ENCODE assay signal across 11 mouse cellular contexts in the genomic region with DNA sequence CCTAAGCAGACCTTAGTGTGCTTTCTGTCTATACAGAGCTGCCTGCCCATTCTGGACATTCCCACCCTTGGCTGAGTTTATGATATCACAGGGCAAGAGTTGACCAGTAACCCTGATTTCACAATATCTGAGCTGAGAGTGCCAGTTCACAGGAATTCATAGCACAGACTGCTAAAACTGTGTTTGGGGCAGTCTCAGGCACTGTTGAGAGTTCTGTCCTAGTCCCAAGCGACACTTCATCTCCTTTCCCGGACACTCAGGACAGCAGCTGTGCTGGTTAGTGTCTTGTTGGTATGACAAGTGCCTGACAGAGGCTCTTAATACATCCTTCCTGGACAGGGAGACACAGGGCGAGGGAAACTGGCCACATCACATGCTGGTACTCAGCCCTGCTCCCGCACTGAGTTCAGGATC. TPM values are rescaled to one million over a fixed set of nuclear protein-coding genes. Genes with fewer than 3 reads are reported as not detected.
DNase-seq lines count a peak whose midpoint lies in the region; ATAC-seq and TF ChIP-seq lines count a peak whose summit lies in the region.
"Had no signal": no experiment of that assay in that cellular context is flagged by ENCODE, and none has a peak within 500 bp of the region (broad histone marks: within the 10 kb centered on the region; RNA-seq: fewer than 3 reads in every experiment).

No protein-coding gene starts in this region.

- H3K27ac ChIP-seq in heart, embryonic 10.5 days = peak overlapping the region; percentile 60
- H3K27ac ChIP-seq in stomach, embryonic 16.5 days (ENCODE audit: low read length) = no peak overlapping the region
- no peak overlapping the region for H3K27ac ChIP-seq in stomach, postnatal 0 days (replicated peaks)
- H3K27ac ChIP-seq: hindbrain, embryonic 10.5 days; macrophage had no signal

- H3K36me3 ChIP-seq in heart, embryonic 10.5 days = no peaks in the 10 kb centered on the region
- no peaks in the 10 kb centered on the region for H3K36me3 ChIP-seq in stomach, embryonic 16.5 days (ENCODE audit: control insufficient read depth, insufficient read depth, low read length)
- H3K36me3 ChIP-seq in stomach, postnatal 0 days (ENCODE audit: control insufficient read depth, insufficient read depth, low read length) = no peaks in the 10 kb centered on the region
- H3K36me3 ChIP-seq: hindbrain, embryonic 10.5 days had no signal

- 0 out of 2 replicates have a peak overlapping the region, but pooled peaks have one; percentile 3 for H3K9ac ChIP-seq in stomach, embryonic 16.5 days (ENCODE audit: low read length)
- H3K9ac ChIP-seq in stomach, postnatal 0 days (ENCODE audit: low read length) = no peak overlapping the region

- no peak overlapping the region for H3K4me3 ChIP-seq in heart, embryonic 10.5 days
- H3K4me3 ChIP-seq in stomach, embryonic 16.5 days (replicated peaks; ENCODE audit: low read length) = no peak overlapping the region
- no peak overlapping the region for H3K4me3 ChIP-seq in stomach, postnatal 0 days (ENCODE audit: low read depth, low read length)
- H3K4me3 ChIP-seq: hindbrain, embryonic 10.5 days had no signal

- peak; percentile 84 for DNase-seq in heart, embryonic 10.5 days (ENCODE audit: low spot score)
- DNase-seq in heart, adult 9 months (ENCODE audit: low spot score in 2 of 2) = no peak
- DNase-seq in stomach, postnatal 0 days (ENCODE audit: low spot score) = no peak
- DNase-seq in kidney, postnatal 25 days = peak; percentile 46 to 77
- no peak for DNase-seq in thymus, postnatal 36 days
- no peak for DNase-seq in spleen, postnatal 36 days (ENCODE audit: low spot score in 2 of 2)
- DNase-seq: thymus, adult 2 months had no signal

- H3K4me2 ChIP-seq in stomach, embryonic 16.5 days (ENCODE audit: low read depth, low read length) = no peak overlapping the region
- H3K4me2 ChIP-seq in stomach, postnatal 0 days (replicated peaks; ENCODE audit: low read depth) = no peak overlapping the region

- no peak for TF ChIP-seq EP300 in stomach, postnatal 0 days (optimal IDR thresholded peaks at IDR 0.05)

- WGBS in heart, embryonic 10.5 days = 26% methylated on average over 4 of the region's 4 CpGs
- WGBS in stomach, embryonic 16.5 days = 63% methylated on average over 4 of the region's 4 CpGs
- 60% methylated on average over 4 of the region's 4 CpGs for WGBS in stomach, postnatal 0 days

- ATAC-seq in stomach, embryonic 16.5 days (ENCODE audit: insufficient read depth, low FRiP score) = no peak
- no peak for ATAC-seq in stomach, postnatal 0 days (ENCODE audit: low FRiP score, low TSS enrichment)
- ATAC-seq in megakaryocyte progenitor cell, adult 5-6 weeks (replicated peaks; ENCODE audit: poor library complexity) = no peak

- peaks cover 92% of the 10 kb centered on the region for H3K4me1 ChIP-seq in heart, embryonic 10.5 days
- peaks cover 48% of the 10 kb centered on the region for H3K4me1 ChIP-seq in stomach, embryonic 16.5 days (ENCODE audit: control insufficient read depth, insufficient read depth, low read length)
- H3K4me1 ChIP-seq in stomach, postnatal 0 days (replicated peaks; ENCODE audit: control insufficient read depth, insufficient read depth) = peaks cover 18% of the 10 kb centered on the region

- H3K9me3 ChIP-seq in heart, embryonic 10.5 days = no peaks in the 10 kb centered on the region
- no peaks in the 10 kb centered on the region for H3K9me3 ChIP-seq in stomach, embryonic 16.5 days (replicated peaks; ENCODE audit: control insufficient read depth, low read length)
- H3K9me3 ChIP-seq in stomach, postnatal 0 days (ENCODE audit: control insufficient read depth, low read length) = no peaks in the 10 kb centered on the region
- H3K9me3 ChIP-seq: hindbrain, embryonic 10.5 days had no signal

- no peaks in the 10 kb centered on the region for H3K27me3 ChIP-seq in heart, embryonic 10.5 days (ENCODE audit: insufficient read depth, poor library complexity, severe bottlenecking)
- no peaks in the 10 kb centered on the region for H3K27me3 ChIP-seq in stomach, embryonic 16.5 days (ENCODE audit: control insufficient read depth, insufficient read depth, low read length)
- H3K27me3 ChIP-seq in stomach, postnatal 0 days (ENCODE audit: control insufficient read depth, insufficient read depth, low read length) = no peaks in the 10 kb centered on the region

- no peak for TF ChIP-seq CTCF in stomach, postnatal 0 days (IDR thresholded peaks at IDR 0.05; ENCODE audit: low read depth)

RNA-seq across cellular contexts. Expression of gene Sipa1l1, which starts 23.5 kb away (rescaled TPM):
- polyA plus RNA-seq in heart, embryonic 10.5 days (2016; fragmentation: Nextera tagmentation; extraction: Ambion mirVana) = 35.2 and 37.0 TPM in 2 replicates
- 28.9 and 32.8 TPM in 2 replicates for polyA plus RNA-seq in stomach, embryonic 16.5 days (2015; fragmentation: Nextera tagmentation; extraction: Ambion mirVana)
- 9.2 and 9.7 TPM in 2 replicates for polyA plus RNA-seq in stomach, postnatal 0 days (2015; fragmentation: Nextera tagmentation; extraction: Ambion mirVana)
- 20.8 and 29.9 TPM in 2 replicates for total RNA-seq in megakaryocyte progenitor cell, adult 5-6 weeks (2015)
- total RNA-seq in megakaryocyte progenitor cell, adult 5-6 weeks (2017) = 26.9 and 28.3 TPM in 2 replicates

Comparison
In these comparisons a context has a peak if more than half of its experiments do, and no peak if none do; other contexts are left out.
1. DNase-seq: peak in heart, embryonic 10.5 days (single experiment) and kidney, postnatal 25 days (2 of 2); none in heart, adult 9 months (0 of 2), stomach, postnatal 0 days (single experiment), thymus, postnatal 36 days (0 of 2) and spleen, postnatal 36 days (0 of 2).